Mouse (Mus musculus) MEL (cell line): Measurements from ENCODE around the gene Fabp2. TPM values are rescaled to one million over a fixed set of nuclear protein-coding genes. Genes with fewer than 3 reads are reported as not detected.
A peak's percentile ranks its signal among the peaks of the same experiment; 100 is the strongest.

ENCODE experiments used
- DNase-seq: peaks from one replicate; pipeline ENCODE4 v3.0.0; 2011; ENCODE audit warnings: low read depth, low spot score
- H3K27ac ChIP-seq: 2 replicates; pipeline ENCODE4 v1.5.1; 2012; ENCODE audit warnings: low read depth, mild to moderate bottlenecking, control low read depth, low read length, moderate library complexity; ENCODE audit not compliant: control insufficient read depth
- H3K27me3 ChIP-seq, 2 experiments: fragments of 150-350 bp in 1 of 2; sonication (generic) in 1 of 2; 2 replicates each; pipeline ENCODE4 v1.6.1; 2012; ENCODE audit warnings: low read length in 2 of 2, mild to moderate bottlenecking in 2 of 2, improper control_type of control experiment in 1 of 2, moderate library complexity in 1 of 2; ENCODE audit not compliant: insufficient read depth in 2 of 2, control insufficient read depth in 1 of 2
- H3K36me3 ChIP-seq, 2 experiments: 2 replicates each; pipeline ENCODE4 v1.6.1; 2012 to 2014; ENCODE audit warnings: low read length in 2 of 2, improper control_type of control experiment in 1 of 2, inconsistent platforms in 1 of 2, mild to moderate bottlenecking in 1 of 2; ENCODE audit not compliant: insufficient read depth in 2 of 2, control insufficient read depth in 1 of 2
- H3K4me1 ChIP-seq, 2 experiments: fragments of 150-350 bp in 1 of 2; sonication (generic) in 1 of 2; 2 replicates each; pipeline ENCODE4 v1.6.1; 2012; ENCODE audit warnings: low read length in 2 of 2, improper control_type of control experiment in 1 of 2, mild to moderate bottlenecking in 1 of 2; ENCODE audit not compliant: insufficient read depth in 2 of 2, control insufficient read depth in 1 of 2
- H3K4me3 ChIP-seq, 2 experiments: fragments of 150-350 bp in 1 of 2; sonication (generic) in 1 of 2; 2 replicates each; pipeline ENCODE4 v1.5.1; 2012; ENCODE audit warnings: low read depth in 2 of 2, low read length in 2 of 2, mild to moderate bottlenecking in 2 of 2, moderate library complexity in 2 of 2, control low read depth in 1 of 2, improper control_type of control experiment in 1 of 2; ENCODE audit not compliant: control insufficient read depth in 1 of 2, insufficient read depth in 1 of 2
- H3K79me2 ChIP-seq: 2 replicates; pipeline ENCODE4 v1.6.1; 2012; ENCODE audit warnings: mild to moderate bottlenecking, low read length, moderate library complexity; ENCODE audit not compliant: control insufficient read depth, poor library complexity, insufficient read depth
- H3K9ac ChIP-seq: 2 replicates; pipeline ENCODE4 v1.6.1; 2012; ENCODE audit warnings: low read depth, mild to moderate bottlenecking, control low read depth, low read length, moderate library complexity; ENCODE audit not compliant: control insufficient read depth, poor library complexity, severe bottlenecking
- H3K9me3 ChIP-seq: fragments of 150-350 bp; sonication (generic); replicated peaks from 2 replicates; pipeline ENCODE4 v1.6.1; 2012; ENCODE audit warnings: mild to moderate bottlenecking, low read length, improper control_type of control experiment, moderate library complexity; ENCODE audit not compliant: insufficient read depth
- BHLHE40 ChIP-seq: IDR thresholded peaks from 2 replicates; pipeline ENCODE4 v1.6.1; 2012; ENCODE audit warnings: low read depth, mild to moderate bottlenecking, inconsistent platforms, low read length, improper control_type of control experiment, borderline replicate concordance
- CHD1 ChIP-seq: IDR thresholded peaks from 2 replicates; pipeline ENCODE4 v1.6.1; 2012; ENCODE audit warnings: low read depth, mild to moderate bottlenecking, inconsistent platforms, low read length, improper control_type of control experiment
- CHD2 ChIP-seq: IDR thresholded peaks from 2 replicates; pipeline ENCODE4 v1.6.1; 2011; ENCODE audit warnings: low read length, improper control_type of control experiment
- EP300 ChIP-seq, 2 experiments: IDR thresholded peaks; 2 replicates each; pipeline ENCODE4 v1.6.1; 2011; ENCODE audit warnings: improper control_type of control experiment in 2 of 2, low read length in 2 of 2, low read depth in 1 of 2, mild to moderate bottlenecking in 1 of 2
- GATA1 ChIP-seq: IDR thresholded peaks from 2 replicates; pipeline ENCODE4 v1.6.1; 2011; ENCODE audit warnings: low read depth, low read length, improper control_type of control experiment
- JUND ChIP-seq: IDR thresholded peaks from 2 replicates; pipeline ENCODE4 v1.6.1; 2011; ENCODE audit warnings: low read depth, mild to moderate bottlenecking, improper control_type of control experiment, low read length
- KAT2A ChIP-seq: conservative IDR thresholded peaks from 2 replicates; pipeline ENCODE4 v1.6.1; 2012; ENCODE audit warnings: low read depth, low read length, improper control_type of control experiment, inconsistent platforms
- MEF2A ChIP-seq: IDR thresholded peaks from 2 replicates; pipeline ENCODE4 v1.6.1; 2014; ENCODE audit warnings: low read depth, mild to moderate bottlenecking, inconsistent platforms, low read length, improper control_type of control experiment; ENCODE audit not compliant: poor library complexity, insufficient replicate concordance, severe bottlenecking; ENCODE audit errors: extremely low read depth
- MXI1 ChIP-seq: IDR thresholded peaks from 2 replicates; pipeline ENCODE4 v1.6.1; 2011; ENCODE audit warnings: mild to moderate bottlenecking, low read depth, low read length, improper control_type of control experiment
- MYB ChIP-seq: IDR thresholded peaks from 2 replicates; pipeline ENCODE4 v1.6.1; 2011; ENCODE audit warnings: mild to moderate bottlenecking, low read depth, low read length, improper control_type of control experiment
- MYC ChIP-seq: IDR thresholded peaks from 2 replicates; pipeline ENCODE4 v1.6.1; 2011; ENCODE audit warnings: low read depth, mild to moderate bottlenecking, low read length, improper control_type of control experiment, moderate library complexity
- NELFE ChIP-seq: IDR thresholded peaks from 2 replicates; pipeline ENCODE4 v1.6.1; 2011; ENCODE audit warnings: low read depth, low read length, improper control_type of control experiment
- NRF1 ChIP-seq: IDR thresholded peaks from 2 replicates; pipeline ENCODE4 v1.6.1; 2014; ENCODE audit warnings: low read depth, mild to moderate bottlenecking, inconsistent platforms, low read length, improper control_type of control experiment, moderate library complexity; ENCODE audit not compliant: poor library complexity, insufficient read depth, severe bottlenecking
- POLR2AphosphoS5 ChIP-seq: IDR thresholded peaks from 2 replicates; pipeline ENCODE4 v1.6.1; 2012; ENCODE audit warnings: low read depth, borderline replicate concordance, mild to moderate bottlenecking, inconsistent platforms, low read length, moderate library complexity, mixed read lengths
- RCOR1 ChIP-seq: IDR thresholded peaks from 2 replicates; pipeline ENCODE4 v1.6.1; 2012; ENCODE audit warnings: low read depth, mild to moderate bottlenecking, inconsistent platforms, low read length, improper control_type of control experiment
- SIN3A ChIP-seq: IDR thresholded peaks from 2 replicates; pipeline ENCODE4 v1.6.1; 2012; ENCODE audit warnings: low read length, improper control_type of control experiment, inconsistent platforms
- TAL1 ChIP-seq: IDR thresholded peaks from 2 replicates; pipeline ENCODE4 v1.6.1; 2012; ENCODE audit warnings: mild to moderate bottlenecking, inconsistent platforms, low read length, moderate library complexity, mixed read lengths
- TBP ChIP-seq: IDR thresholded peaks from 2 replicates; pipeline ENCODE4 v1.8.0; 2011; ENCODE audit warnings: low read depth, low read length, improper control_type of control experiment
- UBTF ChIP-seq: IDR thresholded peaks from 2 replicates; pipeline ENCODE4 v1.6.1; 2012; ENCODE audit warnings: low read depth, mild to moderate bottlenecking, inconsistent platforms, low read length, improper control_type of control experiment, moderate library complexity, borderline replicate concordance; ENCODE audit not compliant: insufficient read depth
- USF1 ChIP-seq: IDR thresholded peaks from 2 replicates; pipeline ENCODE4 v1.6.1; 2014; ENCODE audit warnings: low read depth, mild to moderate bottlenecking, inconsistent platforms, low read length, improper control_type of control experiment, moderate library complexity
- ZMIZ1 ChIP-seq: IDR thresholded peaks from 2 replicates; pipeline ENCODE4 v1.6.1; 2012; ENCODE audit warnings: low read depth, mild to moderate bottlenecking, inconsistent platforms, low read length, improper control_type of control experiment, moderate library complexity
- polyA plus RNA-seq, 2 experiments: library from polyadenylated mRNA; stranded (reverse) in 1 of 2; unstranded in 1 of 2; fragments of >175 nt in 1 of 2; fragments of >200 nt in 1 of 2; gene quantifications; 2 replicates each; pipeline versions ENCODE4 v1.2.1 to v1.2.4; 2012; ENCODE audit warnings: low replicate concordance in 2 of 2, low read depth in 1 of 2; ENCODE audit not compliant: insufficient read length in 2 of 2, insufficient read depth in 1 of 2, missing spikeins in 1 of 2
- total RNA-seq: library from RNA; depleted of rRNA; stranded (reverse); fragments of 300-350 nt; gene quantifications from 2 replicates; pipeline ENCODE4 v1.2.3, GENCODE M21; 2012

The Fabp2 gene
- total and polyA plus RNA-seq, 3 experiments: not detected

- no peaks in the 10 kb centered on the region for H3K79me2 ChIP-seq
- H3K27me3 ChIP-seq: no peaks in the 10 kb centered on the region
- H3K27ac ChIP-seq: no peak overlapping the region
- no peak for DNase-seq
- no peak overlapping the region for H3K4me3 ChIP-seq
- no peaks in the 10 kb centered on the region for H3K4me1 ChIP-seq
- H3K9me3 ChIP-seq: no peaks in the 10 kb centered on the region
- no peaks in the 10 kb centered on the region for H3K36me3 ChIP-seq
- no peak overlapping the region for H3K9ac ChIP-seq
- TF ChIP-seq MXI1: no peak
- TF ChIP-seq KAT2A: no peak
- no peak for TF ChIP-seq SIN3A
- TF ChIP-seq USF1: no peak
- TF ChIP-seq NRF1: no peak
Measured at GRCm38 (mm10) chr3:122878705-122879315, 16.1 kb upstream of the Fabp2 start.

GRCm38 (mm10) chr3:122887505-122888301 lies 7.2 kb upstream of the Fabp2 start:
- Histone ChIP-seq H3K9ac (no peak overlapping the region), H3K27me3 (no peaks in the 10 kb centered on the region; a peak in 1 of 4 replicates), H3K27ac (no peak overlapping the region), H3K4me1 (no peaks in the 10 kb centered on the region), H3K4me3 (no peak overlapping the region), H3K9me3 (no peaks in the 10 kb centered on the region), H3K36me3 (no peaks in the 10 kb centered on the region), H3K79me2 (no peaks in the 10 kb centered on the region)
- DNase-seq: no peak
- TF ChIP-seq TAL1: no peak
- TF ChIP-seq UBTF: no peak
- TF ChIP-seq NELFE: no peak
- no peak for TF ChIP-seq MYB
- TF ChIP-seq MYC: no peak

GRCm38 (mm10) chr3:122888371-122888819 lies 6.5 kb upstream of the Fabp2 start:
- Histone ChIP-seq H3K79me2 (no peaks in the 10 kb centered on the region), H3K27me3 (no peaks in the 10 kb centered on the region; a peak in 1 of 4 replicates), H3K27ac (no peak overlapping the region), H3K9me3 (no peaks in the 10 kb centered on the region), H3K36me3 (no peaks in the 10 kb centered on the region), H3K4me1 (no peaks in the 10 kb centered on the region), H3K9ac (no peak overlapping the region), H3K4me3 (no peak overlapping the region)
- TF ChIP-seq CHD2: no peak
- TF ChIP-seq RCOR1: no peak
- TF ChIP-seq TBP: no peak
- no peak for TF ChIP-seq MEF2A
- TF ChIP-seq GATA1: no peak
- no peak for TF ChIP-seq JUND
- no peak for TF ChIP-seq TAL1
- no peak for TF ChIP-seq BHLHE40
- no peak for TF ChIP-seq MYB
- no peak for TF ChIP-seq EP300 (IDR thresholded peaks at IDR 0.05; ENCODE audit: low read depth in 1 of 2, low read length in 2 of 2)
- no peak for TF ChIP-seq MYC
- TF ChIP-seq CHD1: no peak
- TF ChIP-seq POLR2AphosphoS5: no peak
- TF ChIP-seq ZMIZ1: no peak
- no peak for TF ChIP-seq USF1
- peak; percentile 42 for DNase-seq
